Mouse (Mus musculus): ENCODE measurements around the gene Gm29427. TPM values are rescaled to one million over a fixed set of nuclear protein-coding genes. Genes with fewer than 3 reads are reported as not detected.
"Not testable (repeated sequence)": the region's sequence is repeated elsewhere in the genome, so short reads cannot be mapped to it uniquely, and the experiment has no call there.

Gene Gm29427
- polyA plus RNA-seq, 1 experiment, result not detected

GRCm38 (mm10) chr1:130661454-130661853 is 54.1 kb downstream of the Gm29427 start, which contains the start of gene C4bp:
Gene C4bp (minus strand): TSS chr1:130661632.
- 89% methylated on average over 3 of the region's 3 CpGs for WGBS
- Histone ChIP-seq H3K27ac (ENCODE audit: control insufficient read depth, insufficient read depth, low read depth, low read length, poor library complexity) (no peak within 1 kb of the TSS), H3K4me1 (ENCODE audit: control insufficient read depth, insufficient read depth, low read length) (no peaks in the 10 kb centered on the region), H3K4me3 (replicated peaks; ENCODE audit: control insufficient read depth, low read depth, low read length) (no peak within 1 kb of the TSS)
- TF ChIP-seq CTCF (IDR thresholded peaks at IDR 0.05; ENCODE audit: control insufficient read depth, insufficient read depth, low read length) (no peak), POLR2A (IDR thresholded peaks at IDR 0.05; ENCODE audit: borderline replicate concordance, control insufficient read depth, low read depth, low read length) (no peak)

- not testable (repeated sequence) for H3K4me1 ChIP-seq (ENCODE audit: control insufficient read depth, insufficient read depth, low read length); H3K27ac ChIP-seq (ENCODE audit: control insufficient read depth, insufficient read depth, low read depth, low read length, poor library complexity); H3K4me3 ChIP-seq (replicated peaks; ENCODE audit: control insufficient read depth, low read depth, low read length)
- WGBS, result 67% methylated on average over 5 of the region's 5 CpGs
These were observed 56.0 kb downstream of the Gm29427 start for GRCm38 (mm10) chr1:130659641-130660040.

GRCm38 (mm10) chr1:130644103-130644502 is 71.5 kb downstream of the Gm29427 start:
- H3K4me3 ChIP-seq (replicated peaks; ENCODE audit: control insufficient read depth, low read depth, low read length), result no peak overlapping the region
- no peak overlapping the region for H3K27ac ChIP-seq (ENCODE audit: control insufficient read depth, insufficient read depth, low read depth, low read length, poor library complexity)
- 82% methylated on average over 4 of the region's 4 CpGs for WGBS
- no peaks in the 10 kb centered on the region for H3K4me1 ChIP-seq (ENCODE audit: control insufficient read depth, insufficient read depth, low read length)
- TF ChIP-seq POLR2A (IDR thresholded peaks at IDR 0.05; ENCODE audit: borderline replicate concordance, control insufficient read depth, low read depth, low read length) (no peak), CTCF (IDR thresholded peaks at IDR 0.05; ENCODE audit: control insufficient read depth, insufficient read depth, low read length) (no peak)

- TF ChIP-seq POLR2A (IDR thresholded peaks at IDR 0.05; ENCODE audit: borderline replicate concordance, control insufficient read depth, low read depth, low read length) (no peak), CTCF (IDR thresholded peaks at IDR 0.05; ENCODE audit: control insufficient read depth, insufficient read depth, low read length) (no peak)
- Histone ChIP-seq H3K4me1 (ENCODE audit: control insufficient read depth, insufficient read depth, low read length) (no peaks in the 10 kb centered on the region), H3K27ac (ENCODE audit: control insufficient read depth, insufficient read depth, low read depth, low read length, poor library complexity) (no peak overlapping the region), H3K4me3 (replicated peaks; ENCODE audit: control insufficient read depth, low read depth, low read length) (no peak overlapping the region)
These were observed 74.6 kb downstream of the Gm29427 start for GRCm38 (mm10) chr1:130640967-130641366.

- 5% methylated on average over 16 of the region's 16 CpGs for WGBS
- Histone ChIP-seq H3K4me1 (ENCODE audit: control insufficient read depth, insufficient read depth, low read length) (no peaks in the 10 kb centered on the region; the same call in 1 of the 2 replicates), H3K4me3 (replicated peaks; ENCODE audit: control insufficient read depth, low read depth, low read length) (no peak overlapping the region), H3K27ac (ENCODE audit: control insufficient read depth, insufficient read depth, low read depth, low read length, poor library complexity) (no peak overlapping the region)
- TF ChIP-seq POLR2A (IDR thresholded peaks at IDR 0.05; ENCODE audit: borderline replicate concordance, control insufficient read depth, low read depth, low read length) (no peak), CTCF (IDR thresholded peaks at IDR 0.05; ENCODE audit: control insufficient read depth, insufficient read depth, low read length) (peak; percentile 91)
These were observed 81.7 kb downstream of the Gm29427 start for GRCm38 (mm10) chr1:130633761-130634410.

- TF ChIP-seq POLR2A (IDR thresholded peaks at IDR 0.05; ENCODE audit: borderline replicate concordance, control insufficient read depth, low read depth, low read length), result no peak
- no peak for TF ChIP-seq CTCF (IDR thresholded peaks at IDR 0.05; ENCODE audit: control insufficient read depth, insufficient read depth, low read length)
These were observed 82.3 kb downstream of the Gm29427 start for GRCm38 (mm10) chr1:130633316-130633715.

GRCm38 (mm10) chr1:130629521-130629920 is 86.1 kb downstream of the Gm29427 start, which contains the start of gene Zp3r:
Gene Zp3r (minus strand): TSS chr1:130629621.
- H3K4me3 ChIP-seq (replicated peaks; ENCODE audit: control insufficient read depth, low read depth, low read length), result no peak within 1 kb of the TSS
- H3K27ac ChIP-seq (ENCODE audit: control insufficient read depth, insufficient read depth, low read depth, low read length, poor library complexity), result no peak within 1 kb of the TSS
- no peaks in the 10 kb centered on the region; the same call in 1 of the 2 replicates for H3K4me1 ChIP-seq (ENCODE audit: control insufficient read depth, insufficient read depth, low read length)
- no peak for TF ChIP-seq CTCF (IDR thresholded peaks at IDR 0.05; ENCODE audit: control insufficient read depth, insufficient read depth, low read length)
- no peak for TF ChIP-seq POLR2A (IDR thresholded peaks at IDR 0.05; ENCODE audit: borderline replicate concordance, control insufficient read depth, low read depth, low read length)
- 66% methylated on average over 2 of the region's 2 CpGs for WGBS

More at GRCm38 (mm10) chr1:130633316-130633715, 82.3 kb downstream of the Gm29427 start:
- WGBS, result 74% methylated on average over 8 of the region's 8 CpGs
- Histone ChIP-seq H3K4me3 (replicated peaks; ENCODE audit: control insufficient read depth, low read depth, low read length) (no peak overlapping the region), H3K4me1 (ENCODE audit: control insufficient read depth, insufficient read depth, low read length) (no peaks in the 10 kb centered on the region; the same call in 1 of the 2 replicates), H3K27ac (ENCODE audit: control insufficient read depth, insufficient read depth, low read depth, low read length, poor library complexity) (no peak overlapping the region)

Other genes with a start within 250 kb of the Gm29427 start
- gene Zp3r, start 86.2 kb downstream of the Gm29427 start, polyA plus RNA-seq (2011; ENCODE audit: insufficient read depth, insufficient read length, low replicate concordance, missing spikeins), result 0.82 TPM in 1 of 2 replicates, not detected in the other
- gene C4bp, start 54.2 kb downstream of the Gm29427 start, polyA plus RNA-seq (2011; ENCODE audit: insufficient read depth, insufficient read length, low replicate concordance, missing spikeins), result 1.1 TPM in 1 of 2 replicates, not detected in the other
- 11.6 and 16.1 TPM in 2 replicates for gene Yod1, start 1.5 kb upstream of the Gm29427 start, polyA plus RNA-seq (2011; ENCODE audit: insufficient read depth, insufficient read length, low replicate concordance, missing spikeins)
- 6.9 and 14.5 TPM in 2 replicates for gene Pfkfb2, start 13.5 kb upstream of the Gm29427 start, polyA plus RNA-seq (2011; ENCODE audit: insufficient read depth, insufficient read length, low replicate concordance, missing spikeins)
- 1.9 and 2.6 TPM in 2 replicates for gene AA986860, start 16.2 kb upstream of the Gm29427 start, polyA plus RNA-seq (2011; ENCODE audit: insufficient read depth, insufficient read length, low replicate concordance, missing spikeins)
- not detected in 2 replicates for gene Fcamr, start 85.1 kb upstream of the Gm29427 start, polyA plus RNA-seq (2011; ENCODE audit: insufficient read depth, insufficient read length, low replicate concordance, missing spikeins)
- 1.3 and 1.7 TPM in 2 replicates for gene Pigr, start 110.9 kb upstream of the Gm29427 start, polyA plus RNA-seq (2011; ENCODE audit: insufficient read depth, insufficient read length, low replicate concordance, missing spikeins)
- 13.2 and 36.6 TPM in 2 replicates for gene Fcmr, start 149.9 kb upstream of the Gm29427 start, polyA plus RNA-seq (2011; ENCODE audit: insufficient read depth, insufficient read length, low replicate concordance, missing spikeins)
- not detected in 2 replicates for gene Il24, start 171.7 kb upstream of the Gm29427 start, polyA plus RNA-seq (2011; ENCODE audit: insufficient read depth, insufficient read length, low replicate concordance, missing spikeins)
- not detected in 2 replicates for gene Il20, start 195.7 kb upstream of the Gm29427 start, polyA plus RNA-seq (2011; ENCODE audit: insufficient read depth, insufficient read length, low replicate concordance, missing spikeins)
- gene Il19, start 224.3 kb upstream of the Gm29427 start, polyA plus RNA-seq (2011; ENCODE audit: insufficient read depth, insufficient read length, low replicate concordance, missing spikeins), result not detected in 2 replicates

Data from bone marrow, adult 2 months (tissue).